Mouse (Mus musculus): ENCODE measurements around the gene Gucy1b1.

DNA sequence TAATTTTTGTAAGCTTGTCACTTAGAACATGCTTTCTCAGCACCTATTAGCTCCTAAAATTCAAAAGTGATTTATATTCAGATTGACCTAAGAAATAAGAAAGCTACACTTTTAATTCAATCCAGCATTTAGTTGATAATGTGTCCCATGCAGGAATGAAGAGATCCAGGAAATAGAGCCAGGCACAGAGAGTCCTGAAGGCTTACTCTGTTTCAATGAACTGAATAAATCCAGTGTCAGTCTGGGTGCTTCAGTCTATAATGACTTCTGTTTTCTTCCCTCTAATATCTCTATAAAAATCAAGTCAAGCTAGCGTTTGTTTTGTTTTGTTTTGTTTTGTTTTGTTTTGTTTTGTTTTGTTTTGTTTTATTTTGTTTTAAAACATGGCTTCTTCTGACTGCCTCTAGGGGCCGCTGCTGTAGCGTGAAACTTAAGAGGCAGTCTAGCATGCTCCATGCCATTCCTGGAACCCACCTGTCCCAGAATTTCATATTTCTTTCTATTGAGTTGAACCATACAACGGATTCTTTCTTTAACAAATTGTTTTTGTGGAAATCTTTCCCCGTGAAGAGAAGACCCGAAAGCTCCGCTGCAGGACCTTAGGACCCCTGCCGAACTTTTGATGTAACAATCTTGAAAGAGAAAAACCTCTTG, 27.3 kb downstream of the Gucy1b1 start:
- TF ChIP-seq CTCF (IDR thresholded peaks at IDR 0.05; ENCODE audit: control insufficient read depth, insufficient read depth, insufficient read length): peak; percentile 12
- no peak for TF ChIP-seq MAX (IDR thresholded peaks at IDR 0.05)

All from C2C12 (cell line).